Mouse (Mus musculus) CH12.LX (cell line): ENCODE measurements around the gene Ccdc194. TPM values are rescaled to one million over a fixed set of nuclear protein-coding genes. Genes with fewer than 3 reads are reported as not detected.

Source experiments
- DNase-seq: peaks from one replicate; pipeline ENCODE4 v3.0.0-alpha.2; 2013; ENCODE audit errors: extremely low read depth
- H3K27ac ChIP-seq: 2 replicates; pipeline ENCODE4 v1.5.1; 2012; ENCODE audit warnings: low read depth, mild to moderate bottlenecking, control low read depth, moderate library complexity; ENCODE audit not compliant: insufficient read depth
- H3K27me3 ChIP-seq: replicated peaks from 2 replicates; pipeline ENCODE3; 2012; ENCODE audit warnings: inconsistent platforms
- H3K36me3 ChIP-seq, 2 experiments: replicated peaks in 1 of 2; 2 replicates each; pipeline versions ENCODE3 to v1.6.1; 2012; ENCODE audit warnings: inconsistent platforms in 1 of 2, low read length in 1 of 2, mild to moderate bottlenecking in 1 of 2, mixed read lengths in 1 of 2, moderate library complexity in 1 of 2; ENCODE audit not compliant: control insufficient read depth in 1 of 2, insufficient read depth in 1 of 2
- H3K4me1 ChIP-seq, 2 experiments: 2 replicates each; pipeline ENCODE4 v1.6.1; 2012; ENCODE audit warnings: inconsistent platforms in 1 of 2, moderate library complexity in 1 of 2; ENCODE audit not compliant: insufficient read depth in 2 of 2, control insufficient read depth in 1 of 2
- H3K4me2 ChIP-seq: 2 replicates; pipeline ENCODE4 v1.6.1; 2012; ENCODE audit warnings: low read depth, mild to moderate bottlenecking, control low read depth; ENCODE audit not compliant: poor library complexity, insufficient read depth, severe bottlenecking
- H3K4me3 ChIP-seq, 3 experiments: fragments of 150-350 bp in 1 of 3; sonication (generic) in 1 of 3; replicated peaks in 1 of 3; 2 replicates each; pipeline versions ENCODE3 to v1.5.1; 2011 to 2012; ENCODE audit warnings: low read depth in 2 of 3, low read length in 2 of 3, mild to moderate bottlenecking in 2 of 3, moderate library complexity in 2 of 3, control low read depth in 1 of 3, improper control_type of control experiment in 1 of 3, inconsistent platforms in 1 of 3, mixed read lengths in 1 of 3; ENCODE audit not compliant: poor library complexity in 1 of 3
- H3K79me2 ChIP-seq: replicated peaks from 2 replicates; pipeline ENCODE4 v1.6.1; 2012; ENCODE audit warnings: mild to moderate bottlenecking, moderate library complexity; ENCODE audit not compliant: control insufficient read depth, poor library complexity, insufficient read depth, severe bottlenecking; ENCODE audit errors: extremely low read depth
- H3K9ac ChIP-seq: 2 replicates; pipeline ENCODE4 v1.6.1; 2012; ENCODE audit warnings: low read depth, mild to moderate bottlenecking, control low read depth, moderate library complexity; ENCODE audit not compliant: insufficient read depth
- H3K9me3 ChIP-seq: replicated peaks from 2 replicates; pipeline ENCODE3; 2012; ENCODE audit warnings: low read length, inconsistent platforms, mixed read lengths
- BHLHE40 ChIP-seq: IDR thresholded peaks from 2 replicates; pipeline ENCODE4 v1.6.1; 2011; ENCODE audit warnings: mild to moderate bottlenecking, low read depth, low read length, improper control_type of control experiment
- CHD1 ChIP-seq: IDR thresholded peaks from 2 replicates; pipeline ENCODE4 v1.6.1; 2012; ENCODE audit warnings: low read depth, low read length, improper control_type of control experiment, inconsistent platforms
- ELF1 ChIP-seq: IDR thresholded peaks from 2 replicates; pipeline ENCODE4 v1.6.1; 2014; ENCODE audit warnings: low read depth, mild to moderate bottlenecking, inconsistent platforms, low read length, improper control_type of control experiment
- HCFC1 ChIP-seq: IDR thresholded peaks from 2 replicates; pipeline ENCODE4 v1.6.1; 2012; ENCODE audit warnings: low read depth, mild to moderate bottlenecking, inconsistent platforms, low read length, improper control_type of control experiment
- IRF4 ChIP-seq: IDR thresholded peaks from 2 replicates; pipeline ENCODE4 v1.6.1; 2014; ENCODE audit warnings: low read depth, mild to moderate bottlenecking, inconsistent platforms, low read length, improper control_type of control experiment
- JUN ChIP-seq: IDR thresholded peaks from 2 replicates; pipeline ENCODE4 v1.6.1; 2011; ENCODE audit warnings: low read depth, mild to moderate bottlenecking, low read length, improper control_type of control experiment, moderate library complexity; ENCODE audit not compliant: insufficient read depth
- MAFK ChIP-seq: IDR thresholded peaks from 2 replicates; pipeline ENCODE4 v1.6.1; 2011; ENCODE audit warnings: low read length, improper control_type of control experiment; ENCODE audit not compliant: insufficient replicate concordance
- MAZ ChIP-seq: IDR thresholded peaks from 2 replicates; pipeline ENCODE4 v1.6.1; 2012; ENCODE audit warnings: low read depth, mild to moderate bottlenecking, inconsistent platforms, low read length, improper control_type of control experiment, moderate library complexity
- MEF2A ChIP-seq: IDR thresholded peaks from 2 replicates; pipeline ENCODE4 v1.6.1; 2014; ENCODE audit warnings: low read depth, mild to moderate bottlenecking, inconsistent platforms, low read length, improper control_type of control experiment, borderline replicate concordance
- MXI1 ChIP-seq: IDR thresholded peaks from 2 replicates; pipeline ENCODE4 v1.6.1; 2011; ENCODE audit warnings: mild to moderate bottlenecking, low read depth, low read length, improper control_type of control experiment
- NELFE ChIP-seq: IDR thresholded peaks from 2 replicates; pipeline ENCODE4 v1.6.1; 2011; ENCODE audit warnings: low read depth, low read length, improper control_type of control experiment
- NRF1 ChIP-seq: IDR thresholded peaks from 2 replicates; pipeline ENCODE4 v1.6.1; 2014; ENCODE audit warnings: low read depth, mild to moderate bottlenecking, inconsistent platforms, low read length, improper control_type of control experiment, moderate library complexity
- PAX5 ChIP-seq: IDR thresholded peaks from 2 replicates; pipeline ENCODE4 v1.6.1; 2012; ENCODE audit warnings: low read length, inconsistent platforms, mixed read lengths
- POLR2A ChIP-seq: IDR thresholded peaks from 2 replicates; pipeline ENCODE4 v1.6.1; 2011; ENCODE audit warnings: low read depth, mild to moderate bottlenecking, improper control_type of control experiment, low read length
- TBP ChIP-seq: conservative IDR thresholded peaks from 2 replicates; pipeline ENCODE4 v1.6.1; 2011; ENCODE audit warnings: low read depth, low read length, improper control_type of control experiment
- UBTF ChIP-seq: IDR thresholded peaks from 2 replicates; pipeline ENCODE4 v1.6.1; 2012; ENCODE audit warnings: low read depth, mild to moderate bottlenecking, inconsistent platforms, low read length, improper control_type of control experiment, moderate library complexity
- USF2 ChIP-seq: conservative IDR thresholded peaks from 2 replicates; pipeline ENCODE4 v1.6.1; 2011; ENCODE audit warnings: low read depth, low read length, improper control_type of control experiment
- ZMIZ1 ChIP-seq: IDR thresholded peaks from 2 replicates; pipeline ENCODE4 v1.6.1; 2012; ENCODE audit warnings: low read depth, mild to moderate bottlenecking, inconsistent platforms, low read length, improper control_type of control experiment
- ZNF384 ChIP-seq: IDR thresholded peaks from 2 replicates; pipeline ENCODE4 v1.6.1; 2012; ENCODE audit warnings: low read depth, low read length, improper control_type of control experiment, inconsistent platforms
- dilution Hi-C: fragments of 300-500 bp; cut with MboI; formaldehyde crosslinking; loops from 2 replicates; pipeline ENCODE4 v1.14.3; 2020; ENCODE audit warnings: low sequenced_read_pairs; ENCODE audit not compliant: extremely low pct_unique_long_range_greater_than_20kb, extremely low pct_ligation_motif_present
- in situ Hi-C: fragments of 300-500 bp; cut with MboI; formaldehyde crosslinking; loops from 3 replicates; pipeline ENCODE4 v1.14.3; 2019; ENCODE audit warnings: low sequenced_read_pairs, low pct_ligation_motif_present, low pct_unique_long_range_greater_than_20kb, mixed read lengths
- polyA plus RNA-seq: library from polyadenylated mRNA; unstranded; fragments of >175 nt; gene quantifications from 2 replicates; pipeline ENCODE4 v1.2.1, GENCODE M21; 2012; ENCODE audit warnings: low read depth; ENCODE audit not compliant: insufficient read length
- total RNA-seq, 2 experiments: library from RNA; depleted of rRNA; stranded (reverse); fragments of 300-350 nt in 1 of 2; fragments of >200 nt in 1 of 2; gene quantifications; 2 replicates each; pipeline ENCODE4 v1.2.3; 2012 to 2014

Gene Ccdc194
- total and polyA plus RNA-seq, 3 experiments: not detected

GRCm38 (mm10) chr8:71487691-71488445, 37.6 kb downstream of the Ccdc194 start, which contains the start of gene Gtpbp3:
TSS of gene Gtpbp3 (plus strand) at chr8:71488103.
- H3K4me2 ChIP-seq: peak within 1 kb of the TSS; percentile 70
- H3K79me2 ChIP-seq: peaks cover 12% of the 10 kb centered on the region; the same call in 1 of the 2 replicates
- peaks cover 13 to 35% of the 10 kb centered on the region in 2 experiments for H3K4me1 ChIP-seq
- TF ChIP-seq IRF4: no peak
- TF ChIP-seq MAFK: no peak
- no peak for TF ChIP-seq JUN
- 0 out of 2 replicates have a peak, but pooled peaks have one; percentile 37 for TF ChIP-seq UBTF
- TF ChIP-seq PAX5: no peak
- peak; percentile 91 for TF ChIP-seq MAZ
- 0 out of 2 replicates have a peak, but pooled peaks have one; percentile 44 for TF ChIP-seq NELFE
- no peak for TF ChIP-seq BHLHE40
- TF ChIP-seq CHD1: no peak
- TF ChIP-seq POLR2A: peak; percentile 66
- no peak for TF ChIP-seq MXI1
- 0 out of 2 replicates have a peak, but pooled peaks have one; percentile 58 for TF ChIP-seq TBP
- TF ChIP-seq ZNF384: no peak
- no peak for TF ChIP-seq NRF1
- peak; percentile 24; the same call in 1 of the 2 replicates for TF ChIP-seq ELF1
- 0 out of 2 replicates have a peak, but pooled peaks have one; percentile 62 for TF ChIP-seq ZMIZ1
- no peak for TF ChIP-seq HCFC1
- TF ChIP-seq USF2: no peak
- TF ChIP-seq MEF2A: no peak
- H3K27me3 ChIP-seq: no peaks in the 10 kb centered on the region
- H3K9me3 ChIP-seq: no peaks in the 10 kb centered on the region
- dilution Hi-C loops: no loop called here
- peak within 1 kb of the TSS; percentile 91 to 96 (median 94) for H3K4me3 ChIP-seq
- DNase-seq: peak; percentile 66
- H3K27ac ChIP-seq: peak within 1 kb of the TSS; percentile 81
- peaks cover 24 to 33% of the 10 kb centered on the region in 2 experiments for H3K36me3 ChIP-seq
- H3K9ac ChIP-seq: peak within 1 kb of the TSS; percentile 81
- in situ Hi-C loops: loop anchor here (5.0 kb wide), 1 partner anchor 34 kb away; no protein-coding TSS in a partner anchor
